Mouse (Mus musculus) liver, postnatal 0 days (tissue): Measurements from ENCODE around the gene Adgre5.

ENCODE experiments used
- CTCF ChIP-seq: sonication (generic); IDR thresholded peaks from 2 replicates; pipeline ENCODE4 v1.5.1; 2016; ENCODE audit warnings: antibody characterized with exemption, low read depth
- EP300 ChIP-seq: IDR thresholded peaks from 2 replicates; pipeline ENCODE4 v1.6.1; 2016; ENCODE audit warnings: antibody characterized with exemption, low read depth, mild to moderate bottlenecking

GRCm38 (mm10) chr8:83674497-83674896 lies 66.6 kb downstream of the Adgre5 start:
- TF ChIP-seq CTCF: no peak
- TF ChIP-seq EP300: no peak
